Mouse (Mus musculus): ENCODE measurements around the gene Asap2. TPM values are rescaled to one million over a fixed set of nuclear protein-coding genes. Genes with fewer than 3 reads are reported as not detected.

The Asap2 gene
- total and polyA plus RNA-seq, 3 experiments: 0.46 to 1.9 TPM; not detected in 1

- Histone ChIP-seq H3K9me3 (replicated peaks; ENCODE audit: insufficient read depth, low read length) (no peaks in the 10 kb centered on the region), H3K27me3 (ENCODE audit: control insufficient read depth in 1 of 2, insufficient read depth in 2 of 2, low read length in 2 of 2) (no peaks in the 10 kb centered on the region), H3K4me1 (ENCODE audit: control insufficient read depth in 1 of 2, insufficient read depth in 2 of 2, low read length in 2 of 2) (no peaks in the 10 kb centered on the region), H3K79me2 (ENCODE audit: control insufficient read depth, insufficient read depth, low read length, poor library complexity) (no peaks in the 10 kb centered on the region), H3K27ac (ENCODE audit: control insufficient read depth, low read depth, low read length) (no peak overlapping the region), H3K9ac (ENCODE audit: control insufficient read depth, low read depth, low read length, poor library complexity, severe bottlenecking) (no peak overlapping the region), H3K4me3 (ENCODE audit: control insufficient read depth in 1 of 2, insufficient read depth in 1 of 2, low read depth in 2 of 2, low read length in 2 of 2) (no peak overlapping the region), H3K36me3 (ENCODE audit: control insufficient read depth in 1 of 2, insufficient read depth in 2 of 2, low read length in 2 of 2) (no peaks in the 10 kb centered on the region)
- TF ChIP-seq MAX (IDR thresholded peaks at IDR 0.05; ENCODE audit: low read length) (no peak), BHLHE40 (IDR thresholded peaks at IDR 0.05; ENCODE audit: borderline replicate concordance, low read depth, low read length) (no peak)
- DNase-seq (ENCODE audit: low read depth, low spot score): no peak
These were observed 135.6 kb downstream of the Asap2 start for GRCm38 (mm10) chr12:21125675-21126470.

GRCm38 (mm10) chr12:21126516-21126915, 136.3 kb downstream of the Asap2 start:
- no peaks in the 10 kb centered on the region for H3K36me3 ChIP-seq (ENCODE audit: control insufficient read depth in 1 of 2, insufficient read depth in 2 of 2, low read length in 2 of 2)
- H3K27ac ChIP-seq (ENCODE audit: control insufficient read depth, low read depth, low read length): no peak overlapping the region
- no peak overlapping the region for H3K9ac ChIP-seq (ENCODE audit: control insufficient read depth, low read depth, low read length, poor library complexity, severe bottlenecking)
- H3K4me1 ChIP-seq (ENCODE audit: control insufficient read depth in 1 of 2, insufficient read depth in 2 of 2, low read length in 2 of 2): no peaks in the 10 kb centered on the region
- H3K27me3 ChIP-seq (ENCODE audit: control insufficient read depth in 1 of 2, insufficient read depth in 2 of 2, low read length in 2 of 2): no peaks in the 10 kb centered on the region
- no peak for DNase-seq (ENCODE audit: low read depth, low spot score)
- H3K4me3 ChIP-seq (ENCODE audit: control insufficient read depth in 1 of 2, insufficient read depth in 1 of 2, low read depth in 2 of 2, low read length in 2 of 2): no peak overlapping the region
- no peaks in the 10 kb centered on the region for H3K9me3 ChIP-seq (replicated peaks; ENCODE audit: insufficient read depth, low read length)
- no peak for TF ChIP-seq MAZ (IDR thresholded peaks at IDR 0.05; ENCODE audit: low read depth, low read length)
- no peak for TF ChIP-seq GABPA (IDR thresholded peaks at IDR 0.05; ENCODE audit: low read depth, low read length)
- H3K79me2 ChIP-seq (ENCODE audit: control insufficient read depth, insufficient read depth, low read length, poor library complexity): no peaks in the 10 kb centered on the region

GRCm38 (mm10) chr12:21128930-21129869, 138.9 kb downstream of the Asap2 start:
- Histone ChIP-seq H3K36me3 (ENCODE audit: control insufficient read depth in 1 of 2, insufficient read depth in 2 of 2, low read length in 2 of 2) (no peaks in the 10 kb centered on the region), H3K27me3 (ENCODE audit: control insufficient read depth in 1 of 2, insufficient read depth in 2 of 2, low read length in 2 of 2) (no peaks in the 10 kb centered on the region), H3K4me3 (ENCODE audit: control insufficient read depth in 1 of 2, insufficient read depth in 1 of 2, low read depth in 2 of 2, low read length in 2 of 2) (no peak overlapping the region), H3K4me1 (ENCODE audit: control insufficient read depth in 1 of 2, insufficient read depth in 2 of 2, low read length in 2 of 2) (no peaks in the 10 kb centered on the region; a peak in 1 of 4 replicates), H3K9ac (ENCODE audit: control insufficient read depth, low read depth, low read length, poor library complexity, severe bottlenecking) (no peak overlapping the region), H3K27ac (ENCODE audit: control insufficient read depth, low read depth, low read length) (no peak overlapping the region), H3K79me2 (ENCODE audit: control insufficient read depth, insufficient read depth, low read length, poor library complexity) (no peaks in the 10 kb centered on the region), H3K9me3 (replicated peaks; ENCODE audit: insufficient read depth, low read length) (no peaks in the 10 kb centered on the region)
- no peak for DNase-seq (ENCODE audit: low read depth, low spot score)
- no peak for TF ChIP-seq E2F4 (IDR thresholded peaks at IDR 0.05; ENCODE audit: borderline replicate concordance, low read depth, low read length)
- TF ChIP-seq EP300 (IDR thresholded peaks at IDR 0.05; ENCODE audit: low read depth in 1 of 2, low read length in 2 of 2): 0 out of 4 replicates have a peak, but pooled peaks of 1 of the 2 experiments have one; percentile 17
- peak; percentile 43 for TF ChIP-seq TAL1 (IDR thresholded peaks at IDR 0.05; ENCODE audit: low read length)

All from MEL (cell line).